Mouse (Mus musculus) cerebellum, adult 9-11 months (tissue): ENCODE results near the gene Gvin1.
"Not testable (repeated sequence)": the region's sequence is repeated elsewhere in the genome, so short reads cannot be mapped to it uniquely, and the experiment has no call there.

Source experiments
- DNase-seq: peaks from one replicate; pipeline ENCODE4 v3.0.0; 2022

Gene Gvin1

GRCm38 (mm10) chr7:106215177-106215576, at the start of gene Gvin1:
Gene Gvin1 (minus strand): TSS chr7:106215326.
- not testable (repeated sequence) for DNase-seq

GRCm38 (mm10) chr7:106251844-106252517, 36.9 kb upstream of the Gvin1 start:
- DNase-seq, result no peak

- DNase-seq, result no peak
Measured at GRCm38 (mm10) chr7:106248922-106249321, 33.8 kb upstream of the Gvin1 start.

- no peak for DNase-seq
Measured at GRCm38 (mm10) chr7:106248245-106248644, 33.1 kb upstream of the Gvin1 start.

GRCm38 (mm10) chr7:106245601-106246000, 30.5 kb upstream of the Gvin1 start:
- no peak for DNase-seq

- not testable (repeated sequence) for DNase-seq
Measured at GRCm38 (mm10) chr7:106240484-106241275, 25.6 kb upstream of the Gvin1 start.

GRCm38 (mm10) chr7:106237192-106237465, 22.0 kb upstream of the Gvin1 start:
- DNase-seq, result no peak

GRCm38 (mm10) chr7:106236327-106237191, 21.4 kb upstream of the Gvin1 start:
- DNase-seq, result no peak

- no peak for DNase-seq
Measured at GRCm38 (mm10) chr7:106235596-106235995, 20.5 kb upstream of the Gvin1 start.

- not testable (repeated sequence) for DNase-seq
Measured at GRCm38 (mm10) chr7:106215910-106216309, 784 bp upstream of the Gvin1 start.

- DNase-seq, result not testable (repeated sequence)
Measured at GRCm38 (mm10) chr7:106213770-106214169, 1.4 kb downstream of the Gvin1 start.

- not testable (repeated sequence) for DNase-seq
Measured at GRCm38 (mm10) chr7:106206630-106207029, 8.5 kb downstream of the Gvin1 start.

GRCm38 (mm10) chr7:106177065-106177464, 38.1 kb downstream of the Gvin1 start:
- not testable (repeated sequence) for DNase-seq

- not testable (repeated sequence) for DNase-seq
Measured at GRCm38 (mm10) chr7:106145013-106145754, 69.9 kb downstream of the Gvin1 start.

- DNase-seq, result not testable (repeated sequence)
Measured at GRCm38 (mm10) chr7:106141128-106141895, 73.8 kb downstream of the Gvin1 start.

GRCm38 (mm10) chr7:106117090-106117948, 97.8 kb downstream of the Gvin1 start:
- not testable (repeated sequence) for DNase-seq
